Mouse (Mus musculus): ENCODE data around the gene Gpx2. TPM values are rescaled to one million over a fixed set of nuclear protein-coding genes. Genes with fewer than 3 reads are reported as not detected.

Gpx2 gene
- total and polyA plus RNA-seq, 3 experiments, result not detected

DNA sequence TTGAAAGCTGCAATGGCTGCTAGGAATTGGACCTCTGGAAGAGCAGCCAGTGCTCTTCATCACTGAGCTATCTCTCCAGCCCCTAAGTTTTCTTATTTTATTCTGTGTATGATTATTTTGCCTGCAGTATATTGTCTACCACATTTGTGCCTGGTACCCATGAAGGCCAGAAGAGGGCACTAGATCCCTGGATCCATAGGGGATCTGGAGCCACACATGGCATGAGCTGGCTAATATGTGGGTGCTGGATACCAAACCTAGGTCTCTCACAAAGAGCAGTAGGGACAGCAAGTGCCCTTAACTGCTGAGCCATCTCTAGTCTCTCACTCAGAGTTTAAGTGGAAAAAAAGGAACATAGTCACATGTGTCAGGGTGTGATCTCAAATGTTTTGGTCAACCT lies 17.5 kb downstream of the Gpx2 start:
- no peak overlapping the region for H3K4me3 ChIP-seq (replicated peaks in 1 of 3; ENCODE audit: low read depth in 2 of 3, low read length in 2 of 3, poor library complexity in 1 of 3)
- peaks cover 2 to 59% of the 10 kb centered on the region in 2 experiments for H3K36me3 ChIP-seq (replicated peaks in 1 of 2; ENCODE audit: control insufficient read depth in 1 of 2, insufficient read depth in 1 of 2, low read length in 1 of 2)
- dilution Hi-C loops (cut with MboI; ENCODE audit: extremely low pct_ligation_motif_present, extremely low pct_unique_long_range_greater_than_20kb, low sequenced_read_pairs) (no loop called here), in situ Hi-C loops (cut with MboI; ENCODE audit: low pct_ligation_motif_present, low pct_unique_long_range_greater_than_20kb, low sequenced_read_pairs) (no loop called here)
- H3K9ac ChIP-seq (ENCODE audit: insufficient read depth, low read depth), result no peak overlapping the region
- no peak overlapping the region for H3K4me2 ChIP-seq (ENCODE audit: insufficient read depth, low read depth, poor library complexity, severe bottlenecking)
- no peaks in the 10 kb centered on the region for H3K27me3 ChIP-seq (replicated peaks)
- H3K9me3 ChIP-seq (replicated peaks; ENCODE audit: low read length), result no peaks in the 10 kb centered on the region
- TF ChIP-seq CTCF (conservative IDR thresholded peaks at IDR 0.05 in 1 of 2, IDR thresholded peaks at IDR 0.05 in 1 of 2; ENCODE audit: low read depth in 2 of 2, low read length in 2 of 2) (peak in 1 of 2 experiments; percentile 16; a peak in 1 of 4 replicates), USF2 (conservative IDR thresholded peaks at IDR 0.05; ENCODE audit: low read depth, low read length) (no peak)
- H3K27ac ChIP-seq (ENCODE audit: insufficient read depth, low read depth), result no peak overlapping the region
- no peaks in the 10 kb centered on the region for H3K79me2 ChIP-seq (replicated peaks; ENCODE audit: control insufficient read depth, extremely low read depth, insufficient read depth, poor library complexity, severe bottlenecking)
- DNase-seq (ENCODE audit: extremely low read depth), result no peak
- peaks cover 0 to 10% of the 10 kb centered on the region in 2 experiments; a peak in 2 of 4 replicates for H3K4me1 ChIP-seq (ENCODE audit: control insufficient read depth in 1 of 2, insufficient read depth in 2 of 2)

DNA sequence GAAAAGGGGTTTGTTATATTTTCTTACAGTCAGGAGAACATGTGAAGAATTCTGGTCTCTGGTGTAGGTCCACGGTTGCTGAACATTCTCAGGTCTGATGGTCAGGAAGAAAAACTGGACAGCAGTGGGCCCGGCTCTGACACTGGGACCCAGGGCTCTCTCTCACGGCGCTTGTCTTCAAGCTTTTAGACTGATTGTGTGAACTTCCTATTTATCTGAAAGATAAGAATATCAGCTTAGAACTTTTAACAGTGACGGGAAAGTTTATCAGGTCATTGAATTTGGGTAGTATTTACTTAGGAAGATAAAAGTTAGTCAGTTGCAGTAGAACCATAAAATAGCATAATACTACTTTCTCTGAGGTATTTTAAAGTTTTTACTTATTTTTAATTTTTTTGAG lies 18.5 kb downstream of the Gpx2 start:
- TF ChIP-seq PAX5 (IDR thresholded peaks at IDR 0.05; ENCODE audit: low read length) (no peak), ZNF384 (IDR thresholded peaks at IDR 0.05; ENCODE audit: low read depth, low read length) (no peak), E2F4 (IDR thresholded peaks at IDR 0.05; ENCODE audit: insufficient replicate concordance, low read depth, low read length) (no peak), ZC3H11A (IDR thresholded peaks at IDR 0.05; ENCODE audit: low read depth, low read length) (no peak), NRF1 (IDR thresholded peaks at IDR 0.05; ENCODE audit: low read depth, low read length) (no peak), RCOR1 (conservative IDR thresholded peaks at IDR 0.05; ENCODE audit: low read depth, low read length) (no peak), ZMIZ1 (IDR thresholded peaks at IDR 0.05; ENCODE audit: low read depth, low read length) (no peak)
- H3K27me3 ChIP-seq (replicated peaks), result no peaks in the 10 kb centered on the region
- in situ Hi-C loops (cut with MboI; ENCODE audit: low pct_ligation_motif_present, low pct_unique_long_range_greater_than_20kb, low sequenced_read_pairs), result no loop called here
- H3K79me2 ChIP-seq (replicated peaks; ENCODE audit: control insufficient read depth, extremely low read depth, insufficient read depth, poor library complexity, severe bottlenecking), result no peaks in the 10 kb centered on the region
- H3K27ac ChIP-seq (ENCODE audit: insufficient read depth, low read depth), result no peak overlapping the region
- H3K9me3 ChIP-seq (replicated peaks; ENCODE audit: low read length), result no peaks in the 10 kb centered on the region
- H3K4me1 ChIP-seq (ENCODE audit: control insufficient read depth in 1 of 2, insufficient read depth in 2 of 2), result peaks cover 0 to 10% of the 10 kb centered on the region in 2 experiments; a peak in 2 of 4 replicates
- H3K4me2 ChIP-seq (ENCODE audit: insufficient read depth, low read depth, poor library complexity, severe bottlenecking), result no peak overlapping the region
- dilution Hi-C loops (cut with MboI; ENCODE audit: extremely low pct_ligation_motif_present, extremely low pct_unique_long_range_greater_than_20kb, low sequenced_read_pairs), result no loop called here
- H3K9ac ChIP-seq (ENCODE audit: insufficient read depth, low read depth), result no peak overlapping the region
- DNase-seq (ENCODE audit: extremely low read depth), result no peak
- peaks cover 0 to 56% of the 10 kb centered on the region in 2 experiments for H3K36me3 ChIP-seq (replicated peaks in 1 of 2; ENCODE audit: control insufficient read depth in 1 of 2, insufficient read depth in 1 of 2, low read length in 1 of 2)
- H3K4me3 ChIP-seq (replicated peaks in 1 of 3; ENCODE audit: low read depth in 2 of 3, low read length in 2 of 3, poor library complexity in 1 of 3), result no peak overlapping the region

DNA sequence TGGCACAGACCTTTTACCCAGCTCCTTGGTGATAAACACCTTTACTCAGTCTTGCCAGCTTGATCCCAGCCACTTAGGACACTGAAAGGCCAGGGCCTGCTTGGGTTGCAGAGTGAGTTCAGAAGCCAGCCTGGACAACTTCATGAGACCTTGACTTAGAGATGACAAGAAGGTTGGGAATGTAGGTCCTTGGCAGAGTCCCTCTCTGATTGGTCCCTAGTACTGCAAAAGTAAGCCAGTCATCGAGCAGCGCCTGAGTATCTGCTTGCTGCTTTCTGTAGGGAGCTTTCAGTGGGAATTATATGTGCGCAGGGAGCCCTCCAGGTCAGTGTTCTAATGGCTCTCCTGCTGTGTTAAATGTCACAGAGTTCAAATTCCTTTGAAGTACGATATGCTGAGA lies 20.2 kb downstream of the Gpx2 start:
- peaks cover 0 to 49% of the 10 kb centered on the region in 2 experiments for H3K36me3 ChIP-seq (replicated peaks in 1 of 2; ENCODE audit: control insufficient read depth in 1 of 2, insufficient read depth in 1 of 2, low read length in 1 of 2)
- H3K9me3 ChIP-seq (replicated peaks; ENCODE audit: low read length), result no peaks in the 10 kb centered on the region
- H3K4me3 ChIP-seq (replicated peaks in 1 of 3; ENCODE audit: low read depth in 2 of 3, low read length in 2 of 3, poor library complexity in 1 of 3), result no peak overlapping the region
- TF ChIP-seq USF2 (conservative IDR thresholded peaks at IDR 0.05; ENCODE audit: low read depth, low read length) (no peak), RAD21 (IDR thresholded peaks at IDR 0.05; ENCODE audit: low read depth, low read length) (no peak), MAZ (IDR thresholded peaks at IDR 0.05; ENCODE audit: low read depth, low read length) (no peak), SIN3A (IDR thresholded peaks at IDR 0.05; ENCODE audit: low read length) (no peak), ELF1 (IDR thresholded peaks at IDR 0.05; ENCODE audit: low read depth, low read length) (no peak), PAX5 (IDR thresholded peaks at IDR 0.05; ENCODE audit: low read length) (no peak), NELFE (IDR thresholded peaks at IDR 0.05; ENCODE audit: low read depth, low read length) (no peak), TBP (conservative IDR thresholded peaks at IDR 0.05; ENCODE audit: low read depth, low read length) (no peak), TCF12 (IDR thresholded peaks at IDR 0.05; ENCODE audit: low read depth, low read length) (no peak), MAX (IDR thresholded peaks at IDR 0.05; ENCODE audit: low read length) (no peak)
- H3K9ac ChIP-seq (ENCODE audit: insufficient read depth, low read depth), result no peak overlapping the region
- DNase-seq (ENCODE audit: extremely low read depth), result no peak
- dilution Hi-C loops (cut with MboI; ENCODE audit: extremely low pct_ligation_motif_present, extremely low pct_unique_long_range_greater_than_20kb, low sequenced_read_pairs) (no loop called here), in situ Hi-C loops (cut with MboI; ENCODE audit: low pct_ligation_motif_present, low pct_unique_long_range_greater_than_20kb, low sequenced_read_pairs) (no loop called here)
- no peaks in the 10 kb centered on the region for H3K79me2 ChIP-seq (replicated peaks; ENCODE audit: control insufficient read depth, extremely low read depth, insufficient read depth, poor library complexity, severe bottlenecking)
- no peaks in the 10 kb centered on the region for H3K27me3 ChIP-seq (replicated peaks)
- H3K27ac ChIP-seq (ENCODE audit: insufficient read depth, low read depth), result no peak overlapping the region
- H3K4me1 ChIP-seq (ENCODE audit: control insufficient read depth in 1 of 2, insufficient read depth in 2 of 2), result peaks cover 0 to 10% of the 10 kb centered on the region in 2 experiments; a peak in 2 of 4 replicates
- H3K4me2 ChIP-seq (ENCODE audit: insufficient read depth, low read depth, poor library complexity, severe bottlenecking), result no peak overlapping the region

All from CH12.LX (cell line).